Mouse (Mus musculus): ENCODE data around the gene Adgrl3.

- no peak for TF ChIP-seq POLR2A (IDR thresholded peaks at IDR 0.05; ENCODE audit: low read depth, low read length)
- TF ChIP-seq CTCF (IDR thresholded peaks at IDR 0.05; ENCODE audit: extremely low read depth, insufficient read length, insufficient replicate concordance, low read depth, low read length), result no peak
Measured at GRCm38 (mm10) chr5:81021331-81021863, 1.5 kb downstream of the Adgrl3 start.

Data from small intestine, adult 2 months (tissue).